Mouse (Mus musculus): Measurements from ENCODE around the gene Gpatch3. TPM values are rescaled to one million over a fixed set of nuclear protein-coding genes. Genes with fewer than 3 reads are reported as not detected.
A peak's percentile ranks its signal among the peaks of the same experiment; 100 is the strongest.

Gpatch3 gene
- polyA plus RNA-seq (2016; fragmentation: Nextera tagmentation; extraction: Ambion mirVana), result 10.0 and 10.4 TPM in 2 replicates

DNA sequence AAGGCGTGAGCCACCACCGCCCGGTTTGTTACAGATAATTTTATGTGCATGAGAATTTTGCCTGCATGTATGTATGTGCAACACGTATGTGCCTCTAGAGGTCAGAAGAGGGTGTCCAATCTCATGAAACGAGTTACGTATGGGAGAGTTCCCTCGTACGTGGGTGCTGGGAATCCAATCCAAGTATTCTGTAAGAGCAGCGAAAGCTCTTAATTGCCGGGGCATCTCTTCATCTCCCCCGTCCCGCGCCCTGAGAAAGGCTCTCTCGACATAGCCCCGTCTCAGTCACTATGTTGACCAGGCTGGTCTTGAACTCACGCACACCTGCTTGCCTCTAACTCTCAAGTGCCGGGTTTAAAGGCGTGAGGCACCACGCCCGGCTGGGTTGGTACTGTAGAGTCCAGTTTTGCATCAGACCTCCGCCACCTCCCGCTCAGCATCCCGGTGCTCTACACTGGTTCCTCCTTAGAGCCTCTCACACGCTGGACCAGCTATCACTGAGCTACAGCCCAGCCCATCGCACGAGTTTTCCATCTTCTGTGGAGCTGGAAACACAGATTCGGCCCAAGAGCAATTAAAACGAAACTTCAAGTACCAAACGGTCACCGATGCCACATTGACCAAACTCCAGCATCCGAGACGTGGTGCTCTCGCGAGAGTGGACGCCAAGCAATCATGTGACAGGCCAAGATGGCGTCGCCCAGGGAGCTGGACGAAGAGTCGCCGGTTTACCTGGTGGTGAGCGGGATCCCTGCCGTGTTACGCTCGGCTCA, at the start of gene Gpatch3:
Gene Gpatch3 (plus strand): TSS at position 676 of the 773 bp plus-strand sequence.
- peak; percentile 93 for DNase-seq (ENCODE audit: extremely low spot score, low spot score)
- peaks cover 16% of the 10 kb centered on the region for H3K36me3 ChIP-seq (replicated peaks)
- H3K4me3 ChIP-seq, result peak within 1 kb of the TSS; percentile 99
- H3K4me1 ChIP-seq, result peaks cover 20% of the 10 kb centered on the region
- H3K27ac ChIP-seq, result peak within 1 kb of the TSS; percentile 93
- H3K9me3 ChIP-seq, result no peaks in the 10 kb centered on the region; the same call in 1 of the 2 replicates
- H3K27me3 ChIP-seq (ENCODE audit: poor library complexity, severe bottlenecking), result no peaks in the 10 kb centered on the region
- WGBS, result 9% methylated on average over 44 of the region's 44 CpGs

DNA sequence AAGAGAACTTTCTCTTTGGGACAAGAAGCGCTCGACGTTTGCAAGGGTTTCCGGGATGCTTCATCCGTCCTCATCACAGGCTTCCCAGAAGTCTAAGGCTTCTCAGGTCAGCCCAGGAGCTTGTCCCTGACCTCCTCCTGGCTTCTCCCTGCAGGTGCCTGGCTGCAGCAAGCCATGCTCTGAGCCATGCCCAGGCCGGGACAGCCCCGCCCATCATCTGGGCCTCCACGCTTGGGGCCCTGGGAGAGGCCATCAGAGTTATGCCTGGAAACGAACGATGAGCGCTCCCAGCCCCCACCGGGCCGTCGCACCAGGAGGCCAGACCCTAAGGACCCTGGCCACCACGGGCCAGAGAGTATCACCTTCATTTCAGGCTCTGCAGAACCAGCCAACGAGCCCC, 46.8 kb upstream of the Gpatch3 start:
- 78% methylated on average over 16 of the region's 16 CpGs for whole genome bisulfite sequencing
- peaks cover 60% of the 10 kb centered on the region for H3K36me3 ChIP-seq (replicated peaks)
- no peak for DNase-seq (ENCODE audit: extremely low spot score, low spot score)
- H3K27me3 ChIP-seq (ENCODE audit: poor library complexity, severe bottlenecking), result no peaks in the 10 kb centered on the region
- H3K4me3 ChIP-seq, result no peak overlapping the region
- no peaks in the 10 kb centered on the region for H3K9me3 ChIP-seq
- H3K27ac ChIP-seq, result 0 out of 2 replicates have a peak overlapping the region, but pooled peaks have one; percentile 11
- H3K4me1 ChIP-seq, result peaks cover 3% of the 10 kb centered on the region; the same call in 1 of the 2 replicates

DNA sequence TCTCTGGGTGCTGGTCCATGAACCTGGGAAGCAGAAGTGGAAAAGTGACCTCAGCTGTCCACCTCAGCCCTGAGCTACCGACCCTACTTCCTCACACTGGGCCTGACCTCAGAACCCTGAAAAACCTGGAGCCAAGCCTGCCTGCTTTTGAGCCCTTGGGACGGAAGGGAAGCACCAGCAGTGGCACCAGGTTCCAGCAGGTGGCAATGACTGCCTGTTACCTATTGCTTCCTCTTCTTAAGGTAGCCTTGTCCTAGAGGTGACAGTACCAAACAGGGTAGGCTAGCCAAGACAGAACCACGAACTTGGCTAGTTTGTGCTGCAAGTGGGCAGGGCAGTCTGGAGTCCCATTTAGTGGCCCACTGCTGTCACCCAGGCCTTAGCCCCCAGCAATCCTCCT, 41.8 kb upstream of the Gpatch3 start:
- 93% methylated on average over 3 of the region's 3 CpGs for WGBS
- Histone ChIP-seq H3K27ac (no peak overlapping the region), H3K4me3 (no peak overlapping the region), H3K27me3 (ENCODE audit: poor library complexity, severe bottlenecking) (no peaks in the 10 kb centered on the region), H3K36me3 (replicated peaks) (peaks cover 100% of the 10 kb centered on the region), H3K4me1 (peaks cover 3% of the 10 kb centered on the region; the same call in 1 of the 2 replicates), H3K9me3 (no peaks in the 10 kb centered on the region)
- no peak for DNase-seq (ENCODE audit: extremely low spot score, low spot score)

DNA sequence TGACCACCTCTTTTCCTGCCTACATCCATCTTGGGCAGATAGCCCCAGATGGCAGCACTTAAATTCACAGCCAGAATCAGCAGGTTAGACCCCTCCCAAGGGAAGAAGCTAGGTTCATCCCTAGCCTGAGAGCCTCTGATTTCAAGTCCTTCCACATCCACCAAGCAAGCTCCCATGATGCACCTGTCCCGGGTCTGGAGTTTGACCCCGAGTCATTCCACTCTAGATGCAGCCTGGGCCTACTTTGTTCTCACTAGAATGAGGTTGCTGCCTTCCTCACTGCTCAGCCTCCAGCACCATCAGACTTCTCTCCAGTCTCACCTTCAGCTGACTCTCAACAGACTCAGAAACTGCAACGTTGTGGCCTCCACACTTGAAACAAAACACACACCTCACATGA, 38.5 kb upstream of the Gpatch3 start:
- WGBS, result 87% methylated on average over 3 of the region's 3 CpGs
- Histone ChIP-seq H3K27me3 (ENCODE audit: poor library complexity, severe bottlenecking) (no peaks in the 10 kb centered on the region), H3K27ac (no peak overlapping the region), H3K9me3 (no peaks in the 10 kb centered on the region), H3K4me1 (no peaks in the 10 kb centered on the region), H3K36me3 (replicated peaks) (peaks cover 100% of the 10 kb centered on the region), H3K4me3 (no peak overlapping the region)
- DNase-seq (ENCODE audit: extremely low spot score, low spot score), result no peak

DNA sequence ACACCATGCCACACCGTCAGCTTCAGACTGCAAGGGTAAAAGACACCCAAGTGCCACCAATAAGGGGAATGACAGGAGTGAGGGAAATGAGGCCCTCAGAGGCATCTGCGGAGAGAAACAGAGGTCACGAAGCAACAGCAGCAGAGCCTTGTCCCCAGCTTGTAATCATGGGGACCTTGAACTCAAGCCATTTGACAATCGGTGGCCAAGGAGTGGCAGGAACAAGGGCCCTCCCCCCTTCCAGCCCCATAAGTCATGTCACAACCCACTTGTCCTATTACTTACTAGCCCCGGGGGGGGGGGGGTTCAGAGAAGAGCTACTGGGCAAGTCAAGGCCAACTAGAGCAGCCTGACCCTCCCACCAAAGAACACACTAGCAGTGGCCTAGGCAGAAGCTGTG, 37.9 kb upstream of the Gpatch3 start:
- DNase-seq (ENCODE audit: extremely low spot score, low spot score), result no peak
- Histone ChIP-seq H3K27me3 (ENCODE audit: poor library complexity, severe bottlenecking) (no peaks in the 10 kb centered on the region), H3K27ac (no peak overlapping the region), H3K9me3 (no peaks in the 10 kb centered on the region), H3K4me1 (no peaks in the 10 kb centered on the region), H3K4me3 (no peak overlapping the region), H3K36me3 (replicated peaks) (peaks cover 100% of the 10 kb centered on the region)
- 95% methylated on average over 5 of the region's 5 CpGs for WGBS

DNA sequence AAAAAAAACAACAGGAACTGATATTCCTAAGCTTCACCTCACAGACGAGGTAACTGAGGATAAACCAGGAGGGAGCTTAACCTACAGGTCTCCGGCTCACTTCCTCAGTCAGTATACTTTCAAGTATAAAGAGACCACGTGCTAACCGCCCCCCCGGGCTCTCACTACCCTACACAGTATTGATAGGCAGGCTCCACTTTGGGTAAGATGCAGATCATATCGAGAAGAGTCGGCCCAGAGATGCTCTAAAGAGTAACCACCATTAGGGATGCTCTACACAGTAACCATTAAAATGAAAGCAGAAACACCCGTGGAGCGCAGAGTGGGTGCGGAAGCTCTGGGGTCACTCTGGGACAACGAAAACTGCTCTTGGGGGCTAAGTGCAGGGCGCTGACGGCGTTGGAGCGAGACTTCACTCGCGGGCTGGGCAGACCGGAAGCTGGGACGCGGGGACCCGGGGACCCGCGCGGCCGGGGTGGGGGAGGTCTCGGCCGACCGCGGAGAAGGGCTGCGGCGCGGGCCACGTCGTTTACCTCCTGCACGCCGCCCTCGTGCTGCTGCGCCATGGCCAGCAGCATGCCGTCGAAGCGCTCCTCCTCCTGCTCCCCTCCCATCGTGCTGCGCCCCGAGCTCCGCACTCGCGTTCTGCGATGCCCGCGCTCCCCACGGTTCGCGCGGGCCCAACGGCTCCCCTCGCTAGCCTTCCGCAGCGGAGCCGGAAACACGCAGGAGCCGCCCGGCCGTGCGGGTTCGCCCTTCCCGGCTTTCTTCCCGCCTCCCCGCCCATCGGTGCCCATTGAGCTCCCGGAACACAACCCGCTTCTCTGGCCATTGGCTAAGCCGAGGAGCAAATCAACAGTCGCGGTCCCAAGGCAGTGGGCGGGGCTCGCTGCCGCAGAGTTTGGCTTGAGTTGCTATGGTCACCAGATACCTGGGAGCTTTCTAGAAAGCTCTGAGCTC, 29.0 kb upstream of the Gpatch3 start, which contains the start of gene Nudc:
Gene Nudc (minus strand): TSS at position 725 of the 960 bp plus-strand sequence.
- H3K4me1 ChIP-seq, result peaks cover 21% of the 10 kb centered on the region
- WGBS, result under 1% methylated on average over 77 of the region's 77 CpGs
- peaks cover 38% of the 10 kb centered on the region for H3K36me3 ChIP-seq (replicated peaks)
- no peaks in the 10 kb centered on the region for H3K27me3 ChIP-seq (ENCODE audit: poor library complexity, severe bottlenecking)
- H3K4me3 ChIP-seq, result peak within 1 kb of the TSS; percentile 96
- DNase-seq (ENCODE audit: extremely low spot score, low spot score), result peak; percentile 98
- no peaks in the 10 kb centered on the region for H3K9me3 ChIP-seq
- H3K27ac ChIP-seq, result peak within 1 kb of the TSS; percentile 95

DNA sequence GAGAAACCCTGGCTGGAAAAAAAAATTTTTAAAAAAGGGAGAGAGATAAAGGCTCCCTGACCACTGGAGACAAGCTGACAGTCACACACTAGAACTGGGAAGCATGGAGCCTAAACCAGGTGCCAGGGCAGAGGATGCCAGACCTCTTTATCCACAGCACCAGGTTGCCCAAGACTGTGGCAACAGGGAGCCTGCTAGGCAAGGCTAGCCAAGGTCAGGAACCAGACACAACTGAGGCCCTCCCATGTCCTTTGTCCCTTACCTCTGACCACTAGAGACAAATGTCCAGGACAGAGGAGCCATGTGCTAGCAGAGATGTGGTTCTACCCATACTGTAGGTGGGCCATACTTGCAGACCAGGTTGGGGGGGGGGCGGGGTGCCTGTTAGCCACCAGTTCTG, 22.5 kb upstream of the Gpatch3 start:
- no peaks in the 10 kb centered on the region for H3K36me3 ChIP-seq (replicated peaks)
- no peak overlapping the region for H3K4me3 ChIP-seq
- 88% methylated on average over 1 of the region's 1 CpGs for WGBS
- H3K27me3 ChIP-seq (ENCODE audit: poor library complexity, severe bottlenecking), result peaks cover 16% of the 10 kb centered on the region; the same call in 1 of the 2 replicates
- no peak for DNase-seq (ENCODE audit: extremely low spot score, low spot score)
- no peak overlapping the region for H3K27ac ChIP-seq
- peaks cover under 1% of the 10 kb centered on the region for H3K4me1 ChIP-seq
- H3K9me3 ChIP-seq, result no peaks in the 10 kb centered on the region

DNA sequence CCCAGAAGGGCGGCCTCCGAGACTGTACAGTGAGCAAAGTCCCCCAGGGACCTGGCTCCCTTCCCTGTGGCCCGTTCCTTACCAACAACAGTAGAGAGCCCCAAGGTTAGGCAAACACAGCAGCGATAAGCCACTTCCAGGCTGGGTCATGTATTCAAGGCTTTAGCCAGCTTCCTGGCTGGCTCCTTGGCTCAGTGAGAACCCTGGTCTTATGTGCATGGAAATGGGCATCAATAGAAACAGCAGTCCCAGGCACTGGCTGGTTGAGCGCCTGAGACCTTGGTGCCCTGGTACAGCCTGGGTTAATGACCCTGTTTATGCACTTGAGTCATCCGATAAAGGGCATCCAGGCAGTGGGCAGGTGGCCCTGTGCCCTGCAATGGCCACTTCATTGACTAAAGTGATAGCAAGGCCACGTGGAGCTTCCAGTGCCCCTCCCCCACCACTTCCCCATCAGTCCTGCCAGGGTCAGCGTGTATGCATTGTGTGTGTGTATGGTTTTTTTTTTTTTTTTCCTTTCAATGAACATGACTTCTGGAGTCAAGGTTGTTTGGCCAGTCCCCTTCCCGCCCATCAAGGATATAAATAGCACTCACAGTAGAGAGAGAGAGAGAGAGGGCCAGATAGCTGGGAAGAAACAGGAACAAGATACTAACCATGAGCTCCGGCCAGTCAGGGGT, 21.6 kb upstream of the Gpatch3 start, which contains the start of gene Nr0b2:
Gene Nr0b2 (plus strand): TSS at position 609 of the 680 bp plus-strand sequence.
- no peak for DNase-seq (ENCODE audit: extremely low spot score, low spot score)
- 76% methylated on average over 10 of the region's 10 CpGs for WGBS

DNA sequence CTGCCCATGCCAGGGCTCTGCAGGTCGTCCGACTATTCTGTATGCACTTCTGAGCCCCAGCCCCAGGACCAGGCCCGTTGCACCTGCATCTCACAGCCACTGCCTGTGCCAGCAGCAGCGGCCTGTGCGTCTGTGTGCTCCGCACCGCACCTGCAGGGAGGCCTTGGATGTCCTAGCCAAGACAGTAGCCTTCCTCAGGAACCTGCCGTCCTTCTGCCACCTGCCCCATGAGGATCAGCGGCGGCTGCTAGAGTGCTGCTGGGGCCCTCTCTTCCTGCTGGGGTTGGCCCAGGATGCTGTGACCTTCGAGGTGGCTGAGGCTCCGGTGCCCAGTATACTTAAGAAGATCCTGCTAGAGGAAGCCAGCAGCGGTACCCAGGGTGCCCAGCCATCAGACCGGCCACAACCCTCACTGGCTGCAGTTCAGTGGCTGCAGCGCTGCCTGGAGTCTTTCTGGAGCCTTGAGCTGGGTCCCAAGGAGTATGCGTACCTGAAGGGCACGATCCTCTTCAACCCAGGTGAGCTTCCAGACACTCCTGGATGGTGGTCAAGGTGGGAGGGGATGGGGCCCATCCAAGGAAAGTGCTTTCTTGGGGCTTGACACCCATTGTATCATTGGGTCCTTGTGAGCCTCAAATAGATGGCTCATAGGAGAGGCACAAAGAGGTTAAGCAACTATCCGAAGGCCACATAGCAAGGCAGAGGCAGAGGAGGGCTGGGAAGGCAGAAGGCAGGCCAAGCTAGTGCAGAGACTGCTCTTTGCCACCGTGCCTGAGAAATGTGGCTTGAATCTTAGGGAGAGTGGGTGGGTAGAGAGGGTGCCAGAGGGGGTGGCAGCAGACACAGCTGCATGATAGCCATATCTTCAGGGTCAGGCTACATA, 20.9 kb upstream of the Gpatch3 start:
- Histone ChIP-seq H3K36me3 (replicated peaks) (no peaks in the 10 kb centered on the region), H3K4me1 (peaks cover 5% of the 10 kb centered on the region), H3K4me3 (no peak overlapping the region), H3K27me3 (ENCODE audit: poor library complexity, severe bottlenecking) (peaks cover 16% of the 10 kb centered on the region; the same call in 1 of the 2 replicates), H3K27ac (no peak overlapping the region), H3K9me3 (no peaks in the 10 kb centered on the region)
- DNase-seq (ENCODE audit: extremely low spot score, low spot score), result no peak
- 80% methylated on average over 19 of the region's 19 CpGs for WGBS

More for the DNA sequence above, 21.6 kb upstream of the Gpatch3 start, which contains the start of gene Nr0b2:
- Histone ChIP-seq H3K9me3 (no peaks in the 10 kb centered on the region), H3K4me3 (no peak within 1 kb of the TSS), H3K27ac (no peak within 1 kb of the TSS), H3K4me1 (peaks cover 5% of the 10 kb centered on the region), H3K36me3 (replicated peaks) (no peaks in the 10 kb centered on the region), H3K27me3 (ENCODE audit: poor library complexity, severe bottlenecking) (peaks cover 16% of the 10 kb centered on the region; the same call in 1 of the 2 replicates)

DNA sequence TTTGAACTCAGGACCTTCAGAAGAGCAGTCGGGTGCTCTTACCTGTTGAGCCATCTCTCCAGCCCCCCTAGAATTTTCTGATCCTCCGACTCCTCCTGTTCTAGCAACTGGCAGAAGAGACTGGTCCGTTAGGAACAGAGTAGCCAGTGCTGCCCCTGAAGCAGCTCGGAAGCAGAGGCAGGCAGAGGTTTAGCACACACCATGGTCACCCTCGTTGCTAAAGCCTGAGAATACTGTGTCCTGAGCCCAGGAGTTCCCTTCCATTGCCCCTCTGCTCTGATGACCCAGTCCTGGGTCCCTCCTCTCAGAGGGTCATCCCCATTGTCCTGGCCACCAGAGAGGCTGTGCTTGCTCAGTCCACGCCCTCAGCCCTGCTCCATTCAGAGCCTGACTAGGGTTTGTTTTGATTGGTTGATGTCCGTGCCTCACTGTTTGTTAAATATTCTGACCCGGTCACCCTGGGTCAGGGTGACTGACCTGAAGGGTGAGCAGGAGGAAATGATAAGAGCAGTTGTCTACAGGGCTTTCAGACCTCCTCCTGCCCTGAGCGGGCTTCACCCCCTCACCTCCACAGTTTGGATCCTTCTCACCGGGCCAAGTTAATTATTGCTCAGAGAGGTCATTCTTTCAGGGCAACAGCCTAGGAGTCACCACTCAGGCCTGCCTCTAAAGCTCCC, 17.4 kb upstream of the Gpatch3 start:
- H3K27me3 ChIP-seq (ENCODE audit: poor library complexity, severe bottlenecking), result peaks cover 18% of the 10 kb centered on the region; the same call in 1 of the 2 replicates
- H3K4me1 ChIP-seq, result peaks cover 5% of the 10 kb centered on the region
- no peak for DNase-seq (ENCODE audit: extremely low spot score, low spot score)
- H3K4me3 ChIP-seq, result no peak overlapping the region
- H3K27ac ChIP-seq, result no peak overlapping the region
- 40% methylated on average over 10 of the region's 10 CpGs for WGBS
- H3K9me3 ChIP-seq, result no peaks in the 10 kb centered on the region
- H3K36me3 ChIP-seq (replicated peaks), result no peaks in the 10 kb centered on the region

DNA sequence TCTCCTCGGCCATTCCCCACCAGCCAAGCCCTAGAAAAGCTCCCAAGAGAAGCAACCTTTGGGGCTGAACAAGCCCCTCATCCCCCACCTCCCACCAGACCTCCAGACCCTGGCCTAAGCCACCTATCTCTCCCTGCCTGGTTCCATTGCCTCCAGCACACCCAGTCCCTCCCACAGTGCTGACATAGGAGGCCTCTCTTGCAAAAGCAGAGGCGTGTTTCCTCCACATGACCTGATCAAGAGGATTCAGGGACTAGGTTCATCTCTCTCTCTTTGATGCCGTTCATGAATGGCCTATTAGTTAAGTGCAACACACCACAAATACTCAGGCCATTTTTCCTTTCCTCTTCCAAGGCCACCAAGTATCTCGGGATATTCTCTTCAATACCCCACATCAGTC, 14.7 kb upstream of the Gpatch3 start:
- Histone ChIP-seq H3K27ac (no peak overlapping the region), H3K27me3 (ENCODE audit: poor library complexity, severe bottlenecking) (0 out of 2 replicates have a peak, but pooled peaks cover 2% of the 10 kb centered on the region), H3K36me3 (replicated peaks) (no peaks in the 10 kb centered on the region), H3K9me3 (peaks cover 7% of the 10 kb centered on the region; the same call in 1 of the 2 replicates), H3K4me1 (peaks cover 5% of the 10 kb centered on the region), H3K4me3 (no peak overlapping the region)
- WGBS, result 77% methylated on average over 4 of the region's 4 CpGs
- no peak for DNase-seq (ENCODE audit: extremely low spot score, low spot score)
